Mouse (Mus musculus) neutrophil, adult 83 days (primary cell): ENCODE results near the gene Tex10. TPM values are rescaled to one million over a fixed set of nuclear protein-coding genes. Genes with fewer than 3 reads are reported as not detected.

ENCODE experiments used
- total RNA-seq, 2 experiments: library from RNA; stranded (reverse); gene quantifications; one replicate each; pipeline ENCODE4 v1.2.4; 2023

The Tex10 gene
- total RNA-seq: 10 to 100 TPM; 25.9 to 27.2 TPM

GRCm38 (mm10) chr4:48472792-48473650 is at the start of gene Tex10:
Tex10 (minus strand) TSS chr4:48473459.

Other genes starting within 250 kb of the Tex10 start
- 10 to 100 TPM; 27.3 to 40.5 TPM for gene Erp44, start 193.9 kb downstream of the Tex10 start, total RNA-seq
- 1 to 10 TPM; 4.2 to 4.8 TPM for gene Invs, start 193.7 kb downstream of the Tex10 start, total RNA-seq
- gene Msantd3, start 66.5 kb upstream of the Tex10 start, total RNA-seq: 10 to 100 TPM; 22.0 to 25.8 TPM
- gene Tmeff1, start 111.7 kb upstream of the Tex10 start, total RNA-seq: under 1 TPM in 1 of 2 experiments, not detected in 1; 0.33 TPM
- not detected for gene Cavin4, start 190.1 kb upstream of the Tex10 start, total RNA-seq